Mouse (Mus musculus) small intestine, adult 2 months (tissue): ENCODE results near the gene Atf6. TPM values are rescaled to one million over a fixed set of nuclear protein-coding genes. Genes with fewer than 3 reads are reported as not detected.

Experiments used
- H3K27ac ChIP-seq: fragments of 200-500 bp; 2 replicates; pipeline ENCODE4 v1.5.1; 2012; ENCODE audit warnings: low read depth, low read length, control low read depth, inconsistent platforms; ENCODE audit not compliant: insufficient read depth
- H3K27me3 ChIP-seq: fragments of 200-500 bp; 2 replicates; pipeline ENCODE4 v1.6.1; 2012; ENCODE audit warnings: mild to moderate bottlenecking, moderate library complexity, low read length, inconsistent platforms; ENCODE audit not compliant: control insufficient read depth, insufficient read depth
- H3K36me3 ChIP-seq: fragments of 200-500 bp; 2 replicates; pipeline ENCODE4 v1.6.1; 2012; ENCODE audit warnings: mild to moderate bottlenecking, low read length, control low read depth, inconsistent platforms; ENCODE audit not compliant: control insufficient read depth, insufficient read depth
- H3K4me1 ChIP-seq: fragments of 200-500 bp; 2 replicates; pipeline ENCODE4 v1.6.1; 2012; ENCODE audit warnings: low read length, inconsistent platforms, mixed read lengths; ENCODE audit not compliant: control insufficient read depth, insufficient read depth, insufficient read length
- H3K4me3 ChIP-seq: fragments of 200-500 bp; 2 replicates; pipeline ENCODE4 v1.5.1; 2012; ENCODE audit warnings: low read depth, mild to moderate bottlenecking, control low read depth, inconsistent platforms, low read length, moderate library complexity
- CTCF ChIP-seq: fragments of 200-500 bp; IDR thresholded peaks from 2 replicates; pipeline ENCODE4 v1.5.1; 2012; ENCODE audit warnings: low read depth, mild to moderate bottlenecking, control low read depth, inconsistent platforms, low read length, moderate library complexity, mixed read lengths; ENCODE audit not compliant: insufficient replicate concordance, insufficient read length; ENCODE audit errors: extremely low read depth
- POLR2A ChIP-seq: fragments of 200-500 bp; IDR thresholded peaks from 2 replicates; pipeline ENCODE4 v1.6.1; 2012; ENCODE audit warnings: low read depth, mild to moderate bottlenecking, control low read depth, inconsistent platforms, low read length, moderate library complexity
- WGBS: fragments of 180-500 bp; shearing (Covaris S2); methylation state at CpG from one replicate; pipeline ENCODE4 v1.1.7; 2018; 5-methylcytosine and 5-hydroxymethylcytosine counted together
- polyA plus RNA-seq: library from polyadenylated mRNA; depleted of rRNA; stranded (reverse); fragments of >200 nt; gene quantifications from 2 replicates; pipeline ENCODE4 v1.2.3, GENCODE M21; 2012

The Atf6 gene
- polyA plus RNA-seq, 1 experiment, result 8.4 TPM

GRCm38 (mm10) chr1:170718133-170718810, 149.3 kb downstream of the Atf6 start:
- TF ChIP-seq CTCF (no peak), POLR2A (no peak)
- Histone ChIP-seq H3K27me3 (no peaks in the 10 kb centered on the region), H3K4me3 (no peak overlapping the region), H3K4me1 (no peaks in the 10 kb centered on the region), H3K27ac (no peak overlapping the region), H3K36me3 (no peaks in the 10 kb centered on the region; the same call in 1 of the 2 replicates)
- 85% methylated on average over 8 of the region's 8 CpGs for WGBS

DNA sequence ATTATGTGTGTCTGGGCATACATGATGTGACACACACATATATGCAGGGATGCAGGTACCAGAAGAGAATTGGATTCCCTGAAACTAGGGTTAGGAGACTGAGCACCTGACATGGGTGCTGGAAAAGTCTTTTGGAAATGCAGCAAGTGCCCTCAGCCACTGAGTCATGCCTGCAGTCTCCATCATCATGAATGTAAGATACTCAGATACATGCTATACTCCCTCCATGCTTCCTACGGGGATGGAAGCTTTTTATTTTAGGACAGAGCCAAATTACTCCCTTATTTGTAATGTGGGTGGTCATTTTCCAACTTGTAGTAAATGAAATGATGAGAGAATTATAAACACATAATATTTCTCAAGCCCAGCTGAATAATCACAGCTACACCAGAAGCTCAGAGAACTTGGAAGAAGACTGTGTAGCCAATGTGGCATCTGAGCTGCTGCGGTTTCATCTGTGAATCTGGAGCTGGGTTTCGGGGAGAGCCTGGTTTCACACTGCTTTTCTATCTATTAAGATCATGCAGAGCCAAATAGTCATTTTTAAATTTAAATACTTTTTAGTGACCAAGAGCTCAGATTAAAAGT, 150.2 kb downstream of the Atf6 start:
- H3K27ac ChIP-seq, result no peak overlapping the region
- no peak for TF ChIP-seq CTCF
- TF ChIP-seq POLR2A, result no peak
- H3K27me3 ChIP-seq, result no peaks in the 10 kb centered on the region
- H3K4me3 ChIP-seq, result no peak overlapping the region
- H3K4me1 ChIP-seq, result no peaks in the 10 kb centered on the region
- H3K36me3 ChIP-seq, result no peaks in the 10 kb centered on the region; the same call in 1 of the 2 replicates
- 83% methylated on average over 3 of the region's 3 CpGs for WGBS

- no peak overlapping the region for H3K27ac ChIP-seq
- H3K4me1 ChIP-seq, result no peaks in the 10 kb centered on the region
- WGBS, result 95% methylated on average over 7 of the region's 7 CpGs
- TF ChIP-seq POLR2A (no peak), CTCF (no peak)
- no peak overlapping the region for H3K4me3 ChIP-seq
- H3K36me3 ChIP-seq, result peaks cover 14% of the 10 kb centered on the region
- H3K27me3 ChIP-seq, result no peaks in the 10 kb centered on the region
Measured at GRCm38 (mm10) chr1:170711731-170712130, 155.8 kb downstream of the Atf6 start.

- no peak overlapping the region for H3K27ac ChIP-seq
- peaks cover 14% of the 10 kb centered on the region for H3K36me3 ChIP-seq
- no peaks in the 10 kb centered on the region for H3K4me1 ChIP-seq
- no peak overlapping the region for H3K4me3 ChIP-seq
- no peak for TF ChIP-seq POLR2A
- TF ChIP-seq CTCF, result no peak
- no peaks in the 10 kb centered on the region for H3K27me3 ChIP-seq
- 86% methylated on average over 3 of the region's 3 CpGs for WGBS
Measured at GRCm38 (mm10) chr1:170709969-170710368, 157.6 kb downstream of the Atf6 start.

- Histone ChIP-seq H3K36me3 (peaks cover 14% of the 10 kb centered on the region), H3K27ac (no peak overlapping the region), H3K4me3 (no peak overlapping the region), H3K4me1 (no peaks in the 10 kb centered on the region), H3K27me3 (no peaks in the 10 kb centered on the region)
- WGBS, result 87% methylated on average over 8 of the region's 8 CpGs
- TF ChIP-seq CTCF (no peak), POLR2A (no peak)
Measured at GRCm38 (mm10) chr1:170709481-170709880, 158.1 kb downstream of the Atf6 start.

DNA sequence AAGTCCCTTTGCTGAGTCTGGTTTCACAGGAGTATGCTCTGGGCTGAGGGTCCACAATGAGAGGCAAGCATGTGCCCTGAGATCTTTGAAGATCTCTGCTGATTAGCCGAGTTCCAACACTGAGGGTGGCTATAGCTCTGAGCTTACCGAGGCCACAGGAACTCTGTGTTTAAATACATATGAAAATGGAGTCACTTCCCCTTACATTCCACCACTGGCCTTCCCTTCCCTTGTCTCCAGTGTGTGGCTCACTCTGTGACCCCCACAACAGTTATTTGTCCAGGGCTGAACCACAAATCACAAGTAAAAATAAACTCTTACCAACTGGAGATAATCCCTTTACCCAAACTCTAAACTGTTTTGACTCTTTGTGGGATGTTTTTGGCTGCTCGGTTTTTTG, 158.5 kb downstream of the Atf6 start:
- Histone ChIP-seq H3K4me3 (no peak overlapping the region), H3K4me1 (no peaks in the 10 kb centered on the region), H3K27me3 (no peaks in the 10 kb centered on the region), H3K36me3 (peaks cover 14% of the 10 kb centered on the region), H3K27ac (no peak overlapping the region)
- no peak for TF ChIP-seq POLR2A
- no peak for TF ChIP-seq CTCF
- WGBS, result 80% methylated on average over 3 of the region's 3 CpGs

- Histone ChIP-seq H3K4me1 (no peaks in the 10 kb centered on the region), H3K4me3 (no peak overlapping the region), H3K27me3 (no peaks in the 10 kb centered on the region), H3K27ac (no peak overlapping the region), H3K36me3 (peaks cover 14% of the 10 kb centered on the region)
- 89% methylated on average over 4 of the region's 4 CpGs for WGBS
- TF ChIP-seq POLR2A, result no peak
- no peak for TF ChIP-seq CTCF
Measured at GRCm38 (mm10) chr1:170706046-170706445, 161.5 kb downstream of the Atf6 start.
